Mouse (Mus musculus) G1E (cell line): ENCODE data around the gene Bcl2l15.

ENCODE experiments used
- CTCF ChIP-seq: IDR thresholded peaks from 2 replicates; pipeline ENCODE4 v1.5.1; 2012; ENCODE audit warnings: low read depth, low read length, inconsistent platforms, mixed read lengths
- GATA1 ChIP-seq: IDR thresholded peaks from 2 replicates; pipeline ENCODE4 v1.6.1; 2012; ENCODE audit warnings: borderline replicate concordance, low read length, inconsistent platforms, mixed read lengths

DNA sequence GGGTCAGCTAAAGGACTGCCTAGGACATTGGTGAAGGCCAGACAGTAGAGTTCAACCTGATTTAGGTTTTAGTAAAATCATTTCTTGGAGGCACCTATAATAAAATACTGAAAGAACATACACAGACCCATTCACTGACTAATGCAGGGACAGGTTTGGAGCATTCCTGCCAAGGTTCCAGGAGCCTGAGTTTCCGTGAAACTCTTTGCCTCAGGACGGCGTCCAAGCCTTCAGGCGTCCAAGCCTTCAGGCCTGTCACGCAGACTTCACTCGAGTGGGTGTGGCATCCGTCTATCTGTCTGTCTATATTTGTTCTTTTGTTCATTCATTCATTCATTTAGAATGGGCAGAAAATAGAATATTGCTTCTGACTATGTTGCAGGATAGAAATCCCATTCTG is 1.3 kb upstream of the Bcl2l15 start:
- TF ChIP-seq GATA1 (no peak), CTCF (no peak)
